Mouse (Mus musculus): ENCODE data around the gene Sf3b1.

GRCm38 (mm10) chr1:55074757-55075156 lies 47.5 kb upstream of the Sf3b1 start:
- TF ChIP-seq CTCF (IDR thresholded peaks at IDR 0.05; ENCODE audit: low read depth) (no peak), EP300 (IDR thresholded peaks at IDR 0.05; ENCODE audit: low read depth) (no peak)

Measured in liver, postnatal 0 days (tissue).